Mouse (Mus musculus) liver, embryonic 15.5 days (tissue): ENCODE data around the gene Armc7. TPM values are rescaled to one million over a fixed set of nuclear protein-coding genes. Genes with fewer than 3 reads are reported as not detected.

ENCODE experiments used
- ATAC-seq: fragments of 200-750 bp; cut with Nextera tagmentation; 2 replicates; pipeline ENCODE4 v1.8.0; 2017; ENCODE audit warnings: moderate number of reproducible peaks, mild to moderate bottlenecking, moderate library complexity; ENCODE audit not compliant: insufficient read depth
- H3K27ac ChIP-seq: fragments of 300-500 bp; sonication (generic); replicated peaks from 2 replicates; pipeline ENCODE4 v1.5.1; 2015; ENCODE audit warnings: mild to moderate bottlenecking, inconsistent platforms
- H3K27me3 ChIP-seq: fragments of 300-500 bp; sonication (generic); 2 replicates; pipeline ENCODE4 v1.6.1; 2015; ENCODE audit warnings: mild to moderate bottlenecking, inconsistent platforms
- H3K36me3 ChIP-seq: fragments of 300-500 bp; sonication (generic); replicated peaks from 2 replicates; pipeline ENCODE4 v1.6.1; 2015; ENCODE audit warnings: moderate library complexity, mild to moderate bottlenecking, inconsistent platforms
- H3K4me1 ChIP-seq: fragments of 300-500 bp; sonication (generic); replicated peaks from 2 replicates; pipeline ENCODE4 v1.6.1; 2015; ENCODE audit warnings: inconsistent platforms
- H3K4me2 ChIP-seq: fragments of 300-500 bp; sonication (generic); 2 replicates; pipeline ENCODE4 v1.6.1; 2015; ENCODE audit warnings: moderate library complexity, mild to moderate bottlenecking, inconsistent platforms
- H3K4me3 ChIP-seq: fragments of 300-500 bp; sonication (generic); replicated peaks from 2 replicates; pipeline ENCODE4 v1.5.1; 2015; ENCODE audit warnings: mild to moderate bottlenecking, inconsistent platforms
- H3K9ac ChIP-seq: fragments of 300-500 bp; sonication (generic); 2 replicates; pipeline ENCODE4 v1.6.1; 2015; ENCODE audit warnings: moderate library complexity, mild to moderate bottlenecking, inconsistent platforms
- H3K9me3 ChIP-seq: fragments of 300-500 bp; sonication (generic); replicated peaks from 2 replicates; pipeline ENCODE4 v1.6.1; 2016; ENCODE audit warnings: inconsistent platforms
- WGBS: fragments of 180-500 bp; shearing (Covaris S2); methylation state at CpG from one replicate; pipeline ENCODE4 v1.1.7; 2015; ENCODE audit warnings: mixed read lengths; ENCODE audit not compliant: insufficient replicate concordance; 5-methylcytosine and 5-hydroxymethylcytosine counted together
- microRNA-seq: library from miRNA; unstranded; fragments of <30 nt; microRNA quantifications from one replicate; pipeline ENCODE4, GENCODE M21; 2016
- polyA plus RNA-seq: library from polyadenylated mRNA; unstranded; fragments of >200 nt; fragmentation: Nextera tagmentation; extraction: Ambion mirVana; gene quantifications from 2 replicates; pipeline ENCODE4 v1.2.1, GENCODE M21; 2015

Armc7 gene
- polyA plus RNA-seq, 1 experiment from 2014 or later: 3.3 TPM

GRCm38 (mm10) chr11:115534759-115535371 lies 59.4 kb downstream of the Armc7 start:
- H3K36me3 ChIP-seq: peaks cover 42% of the 10 kb centered on the region
- 4% methylated on average over 11 of the region's 11 CpGs for WGBS
- no peaks in the 10 kb centered on the region for H3K9me3 ChIP-seq
- no peak for ATAC-seq
- peaks cover 46% of the 10 kb centered on the region for H3K4me1 ChIP-seq
- peak overlapping the region; percentile 100 for H3K4me3 ChIP-seq
- H3K27ac ChIP-seq: peak overlapping the region; percentile 100
- H3K4me2 ChIP-seq: peak overlapping the region; percentile 79
- no peaks in the 10 kb centered on the region for H3K27me3 ChIP-seq
- peak overlapping the region; percentile 99 for H3K9ac ChIP-seq

GRCm38 (mm10) chr11:115535401-115536037 lies 60.1 kb downstream of the Armc7 start:
- H3K4me1 ChIP-seq: peaks cover 44% of the 10 kb centered on the region
- peak overlapping the region; percentile 100 for H3K4me3 ChIP-seq
- ATAC-seq: peak; percentile 76
- H3K4me2 ChIP-seq: peak overlapping the region; percentile 79
- H3K27me3 ChIP-seq: no peaks in the 10 kb centered on the region
- WGBS: under 1% methylated on average over 71 of the region's 84 CpGs
- H3K9me3 ChIP-seq: no peaks in the 10 kb centered on the region
- H3K36me3 ChIP-seq: peaks cover 35% of the 10 kb centered on the region
- peak overlapping the region; percentile 100 for H3K27ac ChIP-seq
- peak overlapping the region; percentile 99 for H3K9ac ChIP-seq

GRCm38 (mm10) chr11:115536038-115536681 lies 60.7 kb downstream of the Armc7 start, which contains the start of gene Sumo2:
Gene Sumo2, minus strand, starts transcription at chr11:115536276.
- under 1% methylated on average over 63 of the region's 70 CpGs for WGBS
- Histone ChIP-seq H3K9ac (peak within 1 kb of the TSS; percentile 99), H3K27me3 (no peaks in the 10 kb centered on the region), H3K4me3 (peak within 1 kb of the TSS; percentile 100), H3K9me3 (no peaks in the 10 kb centered on the region), H3K4me2 (peak within 1 kb of the TSS; percentile 79), H3K36me3 (peaks cover 32% of the 10 kb centered on the region), H3K27ac (peak within 1 kb of the TSS; percentile 100), H3K4me1 (peaks cover 43% of the 10 kb centered on the region)
- peak; percentile 90 for ATAC-seq

- Histone ChIP-seq H3K9me3 (no peaks in the 10 kb centered on the region), H3K27me3 (no peaks in the 10 kb centered on the region), H3K9ac (no peak overlapping the region), H3K4me3 (peak overlapping the region; percentile 100), H3K27ac (peak overlapping the region; percentile 100), H3K36me3 (peaks cover 24% of the 10 kb centered on the region), H3K4me2 (peak overlapping the region; percentile 79), H3K4me1 (peaks cover 40% of the 10 kb centered on the region)
- ATAC-seq: no peak
- WGBS: 82% methylated on average over 10 of the region's 10 CpGs
Observed at GRCm38 (mm10) chr11:115536856-115537568, 61.5 kb downstream of the Armc7 start.

GRCm38 (mm10) chr11:115538045-115538444 lies 62.6 kb downstream of the Armc7 start:
- Histone ChIP-seq H3K27me3 (peaks cover 7% of the 10 kb centered on the region), H3K36me3 (peaks cover 13% of the 10 kb centered on the region), H3K27ac (no peak overlapping the region), H3K4me2 (no peak overlapping the region), H3K9me3 (no peaks in the 10 kb centered on the region), H3K4me1 (peaks cover 33% of the 10 kb centered on the region), H3K9ac (no peak overlapping the region), H3K4me3 (no peak overlapping the region)
- no peak for ATAC-seq
- WGBS: 27% methylated on average over 2 of the region's 2 CpGs

Small RNAs within 50 kb of the gene (microRNA-seq; reads per million reads assigned to microRNA genes)
- gene Mir3968: 0.76 reads per million

Other genes with a start within 250 kb of the Armc7 start
- gene Grin2c, start 208.4 kb upstream of the Armc7 start, polyA plus RNA-seq: 0.05 TPM in 2 replicates
- gene Fdxr, start 198.6 kb upstream of the Armc7 start, polyA plus RNA-seq: 19.5 and 21.1 TPM in 2 replicates
- 3.4 and 4.1 TPM in 2 replicates for gene Fads6, start 178.0 kb upstream of the Armc7 start, polyA plus RNA-seq
- gene Otop2, start 168.5 kb upstream of the Armc7 start, polyA plus RNA-seq: not detected in 2 replicates
- 0.20 and 0.22 TPM in 2 replicates for gene Ush1g, start 153.6 kb upstream of the Armc7 start, polyA plus RNA-seq
- not detected in 2 replicates for gene Otop3, start 140.9 kb upstream of the Armc7 start, polyA plus RNA-seq
- gene Hid1, start 107.9 kb upstream of the Armc7 start, polyA plus RNA-seq: 1.1 and 1.5 TPM in 2 replicates
- 1.2 and 1.3 TPM in 2 replicates for gene Cdr2l, start 93.8 kb upstream of the Armc7 start, polyA plus RNA-seq
- gene Mrpl58, start 71.9 kb upstream of the Armc7 start, polyA plus RNA-seq: 78.1 and 78.7 TPM in 2 replicates
- gene Atp5h, start 55.7 kb upstream of the Armc7 start, polyA plus RNA-seq: 453 and 509 TPM in 2 replicates
- 4.4 and 5.6 TPM in 2 replicates for gene Kctd2, start 55.5 kb upstream of the Armc7 start, polyA plus RNA-seq
- 0.55 and 0.71 TPM in 2 replicates for gene Trim80, start 35.1 kb upstream of the Armc7 start, polyA plus RNA-seq
- 0.08 and 0.15 TPM in 2 replicates for gene Slc16a5, start 13.2 kb upstream of the Armc7 start, polyA plus RNA-seq
- 38.1 and 41.9 TPM in 2 replicates for gene Nt5c, start 16.2 kb downstream of the Armc7 start, polyA plus RNA-seq
- 233 and 234 TPM in 2 replicates for gene Jpt1, start 38.7 kb downstream of the Armc7 start, polyA plus RNA-seq
- 301 and 355 TPM in 2 replicates for gene Sumo2, start 60.6 kb downstream of the Armc7 start, polyA plus RNA-seq
- gene Nup85, start 88.8 kb downstream of the Armc7 start, polyA plus RNA-seq: 111 and 114 TPM in 2 replicates
- gene Mrps7, start 128.3 kb downstream of the Armc7 start, polyA plus RNA-seq: 49.5 and 51.3 TPM in 2 replicates
- 7.7 and 8.2 TPM in 2 replicates for gene Gga3, start 128.4 kb downstream of the Armc7 start, polyA plus RNA-seq
- gene Mif4gd, start 137.3 kb downstream of the Armc7 start, polyA plus RNA-seq: 27.3 and 32.3 TPM in 2 replicates
- 10.4 and 10.9 TPM in 2 replicates for gene Slc25a19, start 152.6 kb downstream of the Armc7 start, polyA plus RNA-seq
- 53.4 and 55.8 TPM in 2 replicates for gene Grb2, start 232.9 kb downstream of the Armc7 start, polyA plus RNA-seq